Mouse (Mus musculus) frontal cortex, adult 2 months (tissue): ENCODE results near the gene Ipo7. TPM values are rescaled to one million over a fixed set of nuclear protein-coding genes. Genes with fewer than 3 reads are reported as not detected.
"Not testable (repeated sequence)": the region's sequence is repeated elsewhere in the genome, so short reads cannot be mapped to it uniquely, and the experiment has no call there.

Experiments
- DNase-seq, 2 experiments: peaks; one replicate each; pipeline ENCODE4 v3.0.0; 2022; ENCODE audit warnings: low spot score in 1 of 2; ENCODE audit errors: extremely low spot score in 1 of 2
- polyA plus RNA-seq: library from polyadenylated mRNA; depleted of rRNA; stranded (reverse); fragments of >200 nt; gene quantifications from 2 replicates; pipeline ENCODE4 v1.2.3, GENCODE M21; 2012; rRNA removed

Ipo7 gene
- polyA plus RNA-seq, result 46.6 and 49.4 TPM in 2 replicates

DNA sequence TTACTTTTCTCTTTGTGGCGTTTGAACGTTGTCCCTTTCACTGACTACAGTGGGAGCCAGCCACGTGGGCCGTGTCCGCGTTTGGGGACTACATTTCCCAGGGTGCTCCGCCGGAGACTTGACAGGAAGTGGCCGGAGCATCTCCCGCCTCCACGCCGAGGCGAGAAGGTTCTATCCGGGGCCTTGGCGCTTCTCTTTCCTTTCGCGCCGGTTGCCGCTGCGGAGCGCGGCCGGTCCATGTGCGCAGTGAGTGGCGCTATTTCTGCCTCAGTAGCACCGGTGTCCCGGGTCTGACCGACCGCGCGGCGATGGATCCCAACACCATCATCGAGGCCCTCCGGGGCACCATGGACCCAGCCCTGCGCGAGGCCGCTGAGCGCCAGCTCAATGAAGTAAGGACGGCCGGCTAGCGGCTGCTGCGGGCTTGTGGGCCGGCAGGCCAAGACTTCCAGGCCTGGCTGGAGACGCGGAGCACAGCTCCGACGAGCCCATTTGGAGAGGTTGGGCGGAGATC is at the start of gene Ipo7:
Ipo7 (plus strand) TSS at position 158 of the 514 bp plus-strand sequence.
- peak; percentile 89 to 95 for DNase-seq

DNA sequence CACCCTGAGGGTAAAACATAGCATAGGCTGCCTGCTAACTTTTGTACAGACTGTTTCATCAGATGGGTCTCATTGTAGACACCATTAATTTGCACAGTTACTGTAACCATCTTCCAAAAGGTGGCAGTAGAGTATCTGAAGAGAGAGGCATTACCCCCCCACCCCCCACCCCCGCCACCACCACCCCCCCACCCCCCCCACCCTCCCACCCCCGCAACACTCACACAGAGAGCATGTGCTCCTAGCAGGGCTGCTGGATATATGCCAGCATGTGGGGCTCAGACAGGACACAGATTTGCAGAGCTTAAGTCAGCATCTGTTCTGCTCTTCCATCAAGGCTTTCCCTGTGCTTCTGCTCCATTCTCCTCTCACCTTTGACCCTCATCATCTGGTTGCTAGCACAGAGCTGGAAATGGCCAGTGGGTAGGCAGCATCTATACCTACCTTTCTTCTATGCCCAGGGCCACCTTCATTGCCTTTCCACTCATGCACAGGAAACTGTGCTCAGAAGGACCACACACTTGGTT is 49.1 kb upstream of the Ipo7 start:
- no peak for DNase-seq

DNA sequence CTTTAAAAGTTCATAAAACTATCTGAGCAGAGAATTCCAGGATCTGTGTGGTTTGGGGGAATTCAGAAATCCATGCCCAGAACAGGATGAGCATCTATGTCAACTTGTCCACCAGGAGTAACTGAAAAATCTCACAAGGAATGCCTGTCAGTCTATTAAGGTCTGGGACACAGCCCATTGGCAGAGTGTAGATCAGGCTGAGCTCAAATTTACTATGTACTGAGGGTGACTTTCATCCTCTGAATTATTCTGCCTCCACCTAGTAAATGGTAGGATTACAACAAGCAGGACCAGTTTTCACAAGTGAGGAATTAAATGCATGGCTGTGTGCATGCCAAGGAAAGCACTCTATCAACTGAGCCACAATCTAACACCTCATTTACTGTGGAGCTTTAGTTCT is 48.5 kb upstream of the Ipo7 start:
- no peak for DNase-seq

DNA sequence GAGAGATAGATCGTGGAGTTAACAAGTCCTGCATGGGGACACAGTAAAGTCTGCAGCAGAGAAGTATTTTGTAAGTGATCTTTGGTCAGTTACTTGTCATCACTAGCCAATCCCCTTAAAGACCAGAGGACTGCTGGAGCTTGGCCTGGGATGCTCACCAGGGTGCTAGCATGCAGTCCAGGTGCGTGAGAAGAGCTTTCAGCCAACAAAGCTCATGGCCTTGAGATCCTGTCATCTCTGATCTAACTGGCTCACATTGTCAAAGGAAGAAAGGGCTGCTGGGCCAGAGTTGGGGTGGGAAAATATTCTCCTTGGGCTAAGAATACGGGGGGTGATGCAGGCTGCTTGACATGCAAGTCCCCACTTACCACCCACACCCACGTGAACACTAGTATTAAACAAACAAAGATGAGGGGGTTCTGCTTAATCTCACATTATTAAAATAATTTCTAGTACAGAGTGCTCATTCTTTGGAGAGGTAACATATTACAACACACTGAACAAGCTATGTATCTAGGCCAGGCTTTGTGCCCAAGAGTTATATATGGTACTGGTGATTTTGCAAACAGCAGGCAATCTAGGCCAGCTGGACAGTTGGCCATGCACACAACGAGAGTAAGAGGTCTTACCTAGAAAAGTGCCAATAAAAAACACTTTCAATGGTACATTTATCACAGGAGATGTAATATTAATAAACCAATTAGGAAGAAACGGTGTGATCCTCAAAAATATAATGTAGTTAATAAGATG is 41.9 kb upstream of the Ipo7 start:
- no peak for DNase-seq

DNA sequence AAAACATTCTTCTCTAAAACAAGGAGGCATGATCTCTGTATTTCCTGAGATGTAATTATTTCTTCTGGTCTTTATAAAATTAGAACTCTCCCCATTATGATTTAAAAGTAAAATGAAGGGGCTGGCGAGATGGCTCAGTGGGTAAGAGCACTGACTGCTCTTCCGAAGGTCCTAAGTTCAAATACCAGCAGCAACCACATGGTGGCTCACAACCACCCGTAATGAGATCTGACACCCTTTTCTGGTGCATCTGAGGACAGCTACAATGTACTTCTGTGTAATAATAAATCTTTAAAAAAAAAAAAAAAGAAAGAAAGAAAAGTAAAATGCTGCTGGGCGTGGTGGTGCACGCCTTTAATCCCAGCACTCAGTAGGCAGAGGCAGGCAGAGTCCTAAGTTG is 40.9 kb upstream of the Ipo7 start:
- DNase-seq, result not testable (repeated sequence)

DNA sequence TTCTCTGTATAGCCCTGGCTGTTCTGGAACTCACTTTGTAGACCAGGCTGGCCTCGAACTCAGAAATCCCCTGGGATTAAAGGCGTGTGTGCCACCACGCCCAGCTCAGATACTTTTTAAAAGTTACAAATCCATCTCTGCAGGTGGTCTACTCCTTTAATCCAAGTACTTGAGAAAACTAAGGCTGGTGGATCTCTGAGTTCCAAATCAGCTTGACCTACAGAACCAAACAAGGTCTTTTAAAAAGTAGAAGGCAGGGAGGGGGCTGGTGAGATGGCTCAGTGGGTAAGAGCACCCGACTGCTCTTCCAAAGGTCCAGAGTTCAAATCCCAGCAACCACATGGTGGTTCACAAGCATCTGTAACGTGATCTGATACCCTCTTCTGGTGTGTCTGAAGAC is 33.5 kb upstream of the Ipo7 start:
- DNase-seq, result not testable (repeated sequence)

DNA sequence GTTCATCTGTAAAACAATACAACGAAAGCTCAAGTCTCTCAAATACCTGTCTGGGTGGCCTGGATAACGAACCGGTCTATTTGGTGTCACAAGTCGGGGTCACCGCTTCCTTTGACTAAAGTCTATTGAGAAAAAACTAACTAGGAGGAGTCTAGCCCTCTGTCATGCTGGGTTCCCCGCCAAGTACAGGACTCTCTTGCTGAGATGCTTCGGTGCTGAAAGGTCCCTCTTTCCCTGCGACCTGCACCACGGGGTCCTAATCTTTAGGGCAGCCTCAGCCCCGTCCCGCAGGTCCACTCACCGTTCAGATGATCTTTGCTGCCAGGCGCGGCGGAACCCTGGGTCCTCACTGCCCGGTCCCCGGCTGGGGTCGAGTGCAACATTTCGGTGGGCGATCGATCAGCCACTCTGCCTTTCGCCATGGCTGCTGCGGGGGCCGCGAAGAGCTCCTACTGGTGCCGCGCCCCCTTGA is 32.4 kb upstream of the Ipo7 start:
- DNase-seq, result no peak

DNA sequence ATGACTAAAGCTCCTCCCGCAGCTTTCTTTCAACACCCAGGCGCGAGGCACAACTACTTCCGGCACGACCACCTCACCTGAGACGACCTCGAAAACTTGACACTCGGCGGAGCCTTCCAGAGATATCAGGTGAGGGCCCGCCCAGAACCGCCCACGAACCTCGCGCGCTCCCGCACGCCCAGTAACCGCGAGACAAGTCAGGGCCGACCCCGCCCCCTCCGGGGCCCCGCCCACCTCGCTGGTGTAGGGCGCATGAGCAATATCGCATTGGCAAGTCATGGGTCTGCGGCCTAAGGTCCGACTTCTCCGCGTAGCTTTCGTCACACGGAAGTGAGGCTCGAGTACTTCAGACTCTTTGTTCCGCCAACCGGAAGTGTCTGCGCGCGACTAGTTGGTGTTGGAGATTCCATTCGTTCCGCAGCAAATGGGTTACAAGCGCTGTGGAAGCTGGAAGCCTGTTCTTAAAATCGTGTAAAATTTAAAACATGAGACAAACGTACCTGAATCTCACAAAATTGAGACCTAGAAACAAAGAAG is 31.9 kb upstream of the Ipo7 start:
- DNase-seq, result peak; percentile 98 to 99

DNA sequence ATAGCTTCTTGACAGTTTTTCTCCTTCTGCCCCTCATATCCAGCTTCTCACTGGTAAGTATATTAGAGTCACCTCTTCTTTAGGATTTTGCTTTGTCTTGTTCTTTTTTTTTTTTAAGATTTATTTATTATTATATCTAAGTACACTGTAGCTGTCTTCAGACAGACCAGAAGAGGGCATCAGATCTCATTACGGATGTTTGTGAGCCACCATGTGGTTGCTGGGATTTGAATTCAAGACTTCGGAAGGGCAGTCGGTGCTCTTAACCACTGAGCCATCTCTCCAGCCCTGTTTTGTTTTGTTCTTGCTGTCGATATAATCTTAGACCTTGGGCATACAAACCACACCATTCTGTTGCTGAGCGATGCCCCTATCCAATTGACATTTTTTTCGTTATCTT is 31.3 kb upstream of the Ipo7 start, which contains the start of gene Tmem41b:
Tmem41b (minus strand) TSS at position 155 of the 400 bp plus-strand sequence.
- DNase-seq, result not testable (repeated sequence)

DNA sequence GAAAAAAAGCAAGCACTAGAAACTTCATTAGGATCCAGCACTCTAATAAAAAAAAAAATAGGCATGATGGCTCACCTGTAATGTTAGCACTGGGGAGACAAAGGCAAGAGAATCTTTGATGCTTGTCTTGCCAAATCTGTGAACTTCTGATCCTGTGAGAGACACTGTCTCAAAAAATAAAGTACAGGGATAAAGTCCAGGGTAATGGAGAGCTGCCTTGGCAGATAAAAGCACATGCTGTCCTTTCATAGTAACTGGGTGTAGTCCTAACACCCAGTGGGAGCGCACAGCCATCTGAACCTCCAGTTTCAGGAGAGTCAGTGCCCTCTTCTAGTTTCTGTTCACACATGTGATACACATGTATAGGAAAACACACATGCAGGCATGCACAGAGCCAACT is 26.8 kb upstream of the Ipo7 start:
- DNase-seq, result no peak

DNA sequence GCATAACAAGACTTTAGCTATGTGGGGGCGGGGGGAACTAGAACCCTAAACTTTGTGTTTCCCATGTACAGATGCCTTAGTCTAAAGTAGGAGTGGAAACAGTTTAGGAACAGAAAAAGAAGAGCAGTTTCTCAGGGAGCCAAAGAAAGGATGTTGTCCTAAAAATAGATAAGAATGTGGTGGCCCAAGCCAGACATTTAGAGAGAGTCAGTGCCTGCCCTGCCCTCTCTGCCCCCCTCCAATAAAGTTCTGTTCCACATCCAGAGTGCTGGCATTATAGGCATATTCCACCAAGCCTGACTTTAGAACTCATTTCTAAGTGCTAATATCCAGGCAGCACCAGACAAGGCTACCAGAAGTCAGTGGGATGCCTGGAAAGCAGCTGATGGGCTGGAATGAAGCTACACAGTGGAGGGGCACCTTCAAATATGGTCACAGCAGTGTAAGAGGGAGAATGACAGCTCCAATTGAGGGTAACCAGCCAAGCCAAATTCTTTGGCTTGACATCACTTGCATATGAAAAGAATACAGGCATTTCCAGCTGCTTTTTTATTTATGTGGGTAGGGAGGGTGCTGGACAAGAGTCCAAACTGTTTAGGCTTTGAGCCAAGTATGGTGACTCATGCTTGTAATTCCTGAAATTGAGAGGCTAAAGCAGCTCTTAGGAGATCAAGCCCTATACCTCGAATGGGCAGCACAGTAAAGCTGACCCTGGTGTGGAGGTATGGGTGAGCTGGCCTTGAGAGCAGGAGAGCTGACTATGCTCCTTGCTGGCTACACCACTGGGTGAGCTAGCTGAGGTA is 24.7 kb upstream of the Ipo7 start:
- DNase-seq, result no peak

DNA sequence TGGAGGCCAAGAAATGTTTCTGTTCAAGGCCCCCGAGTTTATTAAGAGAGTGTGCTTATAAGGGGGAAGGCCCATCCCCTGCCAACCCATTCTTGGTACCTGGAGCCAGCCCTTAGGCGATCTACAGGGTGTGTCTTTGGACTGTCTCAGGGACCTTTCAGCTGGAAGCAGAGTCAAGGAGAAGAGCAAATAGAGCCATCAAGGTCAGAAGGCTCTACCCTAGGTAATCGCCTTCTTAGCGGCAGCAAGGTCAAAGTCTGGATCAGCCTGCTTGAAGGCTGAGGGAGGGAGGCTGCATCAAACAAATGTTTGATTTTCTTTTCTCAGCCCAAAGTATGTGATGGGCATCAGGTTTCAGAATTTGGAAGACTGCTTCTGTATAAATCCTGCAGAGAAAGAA is 19.7 kb upstream of the Ipo7 start:
- no peak for DNase-seq

DNA sequence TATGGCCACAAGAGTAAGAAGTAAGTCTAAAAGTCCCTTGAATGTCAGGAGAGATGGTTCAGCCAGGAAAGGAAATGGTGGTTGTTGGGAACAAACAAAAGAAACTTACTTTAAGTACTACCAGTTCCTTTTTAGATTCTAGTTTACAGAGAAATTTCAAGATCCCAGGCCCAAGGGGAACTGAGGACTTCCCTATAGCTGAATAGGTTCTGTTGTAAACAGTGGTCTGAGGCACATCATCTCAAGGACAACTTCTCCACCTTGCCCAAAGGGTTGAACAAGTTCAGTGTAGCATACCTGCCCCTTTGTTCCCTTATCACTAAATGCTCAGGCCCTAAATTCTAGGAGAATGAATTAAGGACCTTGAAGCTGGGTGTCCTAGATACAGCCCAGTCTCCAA is 16.0 kb upstream of the Ipo7 start:
- DNase-seq, result no peak

DNA sequence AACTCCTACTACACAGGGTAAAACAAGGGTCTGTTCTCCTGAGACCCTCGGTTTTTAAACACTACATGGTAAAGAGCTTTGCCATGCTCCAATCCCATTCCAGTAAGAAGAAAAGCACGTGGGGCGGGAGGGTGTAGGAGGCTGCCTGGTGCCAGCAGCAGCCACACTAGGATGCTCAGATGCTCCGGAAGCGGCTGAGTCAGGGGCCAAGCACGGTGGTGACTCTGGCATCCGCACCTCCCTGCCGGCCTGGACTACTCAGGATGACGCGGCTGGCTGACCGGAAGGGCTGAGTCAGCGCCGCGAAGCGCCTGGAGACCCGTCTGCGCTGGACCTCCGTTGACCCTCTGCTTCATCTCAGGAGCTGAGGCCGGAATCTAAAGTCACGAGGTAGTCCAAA is 15.1 kb upstream of the Ipo7 start:
- peak in 1 of 2 experiments; percentile 47 for DNase-seq

DNA sequence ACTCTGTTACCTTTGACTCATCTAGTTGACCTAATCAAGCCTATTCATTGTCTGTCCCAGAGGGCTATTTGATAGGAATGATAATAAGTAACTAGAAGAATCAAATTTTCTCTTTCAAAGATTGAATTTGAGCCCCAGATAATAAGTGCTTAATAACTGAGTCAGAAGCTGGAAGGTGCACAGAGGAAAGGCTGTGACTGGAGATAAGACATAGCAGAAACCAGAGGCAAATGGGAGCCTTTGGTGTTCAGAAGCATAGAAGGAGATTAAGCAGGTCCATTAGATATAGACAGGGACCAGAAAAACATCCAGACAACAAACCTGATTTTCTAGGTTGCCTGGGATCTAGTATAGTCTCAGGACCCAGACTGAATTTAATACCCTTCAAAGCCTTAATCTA is 12.1 kb upstream of the Ipo7 start:
- DNase-seq, result no peak

DNA sequence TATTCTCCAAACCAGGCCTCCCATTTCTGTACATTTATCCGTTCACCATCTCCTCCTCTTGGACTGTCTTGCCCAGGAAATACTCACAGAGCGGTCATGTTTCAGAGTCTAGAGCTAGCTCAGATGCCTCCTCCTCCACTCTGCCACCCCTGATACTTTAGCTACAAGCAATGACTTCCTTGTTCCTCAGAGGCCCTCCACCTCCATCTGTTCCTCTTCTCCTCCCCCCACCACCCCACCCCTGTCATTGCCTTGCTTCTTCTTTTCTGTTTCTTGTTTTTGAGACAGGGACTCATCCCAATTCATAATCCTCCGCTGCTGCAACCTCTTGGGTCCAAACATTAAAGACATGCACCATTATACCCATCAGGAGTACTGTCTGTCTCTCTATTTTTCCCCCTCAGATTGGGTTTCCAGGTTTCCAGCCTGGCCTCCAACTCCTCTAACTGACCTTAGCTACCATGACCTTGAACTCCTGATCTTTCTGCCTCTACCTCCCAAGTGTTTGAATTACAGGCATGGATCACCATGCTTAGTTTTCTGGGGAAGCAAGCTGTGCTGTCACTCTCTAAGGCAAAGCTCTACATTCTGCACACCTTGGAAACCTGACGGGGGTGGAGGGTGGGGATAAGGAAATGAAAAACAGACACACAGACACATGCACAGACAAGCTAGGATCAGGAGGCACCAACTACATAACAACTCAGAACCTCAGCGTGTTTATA is 11.4 kb upstream of the Ipo7 start:
- DNase-seq, result no peak

DNA sequence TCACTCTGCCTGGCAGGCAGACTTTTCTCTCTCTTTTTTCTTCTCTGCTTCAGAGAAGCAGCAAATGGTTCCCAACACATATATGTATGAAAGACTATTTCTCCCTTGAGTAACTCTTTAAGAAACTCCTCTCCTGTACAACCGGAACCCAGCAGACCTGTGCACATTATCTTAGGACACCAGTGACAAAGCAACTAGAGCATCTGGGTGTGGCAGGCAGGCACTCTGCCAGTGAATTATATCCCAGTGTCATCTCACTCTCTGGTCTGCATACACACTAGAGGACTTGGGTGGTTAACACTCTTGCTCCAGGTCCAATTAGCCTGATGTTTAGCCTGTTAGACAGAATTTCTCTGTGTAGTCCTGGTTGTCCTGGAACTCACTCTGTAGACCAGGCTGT is 9.6 kb upstream of the Ipo7 start:
- no peak for DNase-seq

DNA sequence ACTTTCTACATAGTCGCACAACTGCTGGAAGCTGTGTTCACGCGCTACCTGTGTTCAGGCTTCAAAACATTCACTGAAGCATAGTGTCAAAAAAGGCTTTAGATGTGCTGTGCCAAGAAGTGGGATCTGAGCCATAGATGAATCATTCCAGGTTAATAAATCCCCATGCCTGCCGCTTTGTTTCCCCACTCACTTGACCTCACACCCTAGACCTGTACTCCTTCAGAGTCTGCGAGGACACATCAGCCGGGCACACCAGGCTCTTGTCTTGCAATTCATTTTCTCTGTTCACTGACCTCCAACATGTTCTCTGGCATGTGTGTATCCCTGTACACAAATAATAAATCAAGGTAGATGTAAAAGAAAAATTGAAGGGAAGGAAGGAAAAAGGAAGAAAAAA is 9.0 kb upstream of the Ipo7 start:
- no peak for DNase-seq

DNA sequence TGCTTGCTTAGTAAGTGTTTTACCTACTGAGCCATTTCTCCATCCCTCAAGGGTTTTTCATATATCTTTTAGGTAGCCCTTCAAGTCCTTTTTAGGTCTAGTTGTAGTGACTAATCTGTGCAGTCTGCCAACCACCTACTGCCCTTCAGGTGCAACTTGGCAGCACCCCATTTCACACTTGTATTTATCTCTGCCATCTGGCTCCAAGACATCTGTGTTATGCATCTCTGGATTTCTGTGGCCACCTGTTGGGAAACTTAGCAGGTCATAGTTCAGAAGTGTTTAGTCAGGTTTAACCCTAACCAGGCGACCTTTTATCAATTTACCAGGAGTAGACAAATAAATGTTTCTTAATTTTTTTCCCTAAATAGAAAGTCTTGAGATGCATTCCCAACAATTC is 6.7 kb upstream of the Ipo7 start:
- no peak for DNase-seq

DNA sequence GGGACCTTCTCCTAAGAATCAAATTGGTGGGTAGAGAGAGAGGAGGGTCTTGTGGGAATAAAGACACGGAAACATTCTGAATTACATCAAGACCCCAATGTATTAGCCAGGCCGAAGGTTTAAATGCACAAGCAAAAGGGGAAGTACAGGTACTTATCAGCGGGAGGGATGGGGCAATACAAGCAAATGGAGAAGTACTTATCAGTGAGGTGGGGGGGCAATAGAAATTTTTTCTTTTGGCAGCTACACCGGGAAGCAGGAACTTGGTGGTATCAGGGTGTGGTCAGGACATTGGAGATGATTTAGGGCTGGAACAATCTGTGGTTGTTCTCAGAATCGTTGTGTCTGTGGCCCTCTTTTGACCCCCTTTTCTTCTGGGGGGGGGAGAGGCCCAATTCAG is 3.8 kb upstream of the Ipo7 start:
- DNase-seq, result no peak
